Mouse (Mus musculus) liver, embryonic 11.5 days (tissue): Measurements from ENCODE around the gene Rtkn. TPM values are rescaled to one million over a fixed set of nuclear protein-coding genes. Genes with fewer than 3 reads are reported as not detected.
A peak's percentile ranks its signal among the peaks of the same experiment; 100 is the strongest.
"Not testable (repeated sequence)": the region's sequence is repeated elsewhere in the genome, so short reads cannot be mapped to it uniquely, and the experiment has no call there.

Source experiments
- ATAC-seq: fragments of 200-750 bp; cut with Nextera tagmentation; replicated peaks from 2 replicates; pipeline ENCODE4 v1.8.0; 2017; ENCODE audit warnings: moderate number of reproducible peaks, mild to moderate bottlenecking, moderate TSS enrichment, moderate library complexity; ENCODE audit not compliant: low FRiP score
- DNase-seq: peaks from one replicate; pipeline ENCODE4 v3.0.0-alpha.2; 2017; ENCODE audit warnings: low spot score
- H3K27ac ChIP-seq: fragments of 300-500 bp; sonication (generic); 2 replicates; pipeline ENCODE4 v1.5.1; 2014; ENCODE audit warnings: mild to moderate bottlenecking, low read depth, low read length, control low read depth
- H3K27me3 ChIP-seq: fragments of 300-500 bp; sonication (generic); replicated peaks from 2 replicates; pipeline ENCODE4 v1.6.1; 2014; ENCODE audit warnings: low read length, mixed read lengths; ENCODE audit not compliant: control insufficient read depth, insufficient read depth
- H3K36me3 ChIP-seq: fragments of 300-500 bp; sonication (generic); 2 replicates; pipeline ENCODE4 v1.6.1; 2014; ENCODE audit warnings: mild to moderate bottlenecking, low read length, moderate library complexity, mixed read lengths; ENCODE audit not compliant: control insufficient read depth, insufficient read depth
- H3K4me1 ChIP-seq: fragments of 300-500 bp; sonication (generic); replicated peaks from 2 replicates; pipeline ENCODE4 v1.6.1; 2014; ENCODE audit warnings: low read length, mixed read lengths; ENCODE audit not compliant: control insufficient read depth, insufficient read depth
- H3K4me2 ChIP-seq: fragments of 300-500 bp; sonication (generic); 2 replicates; pipeline ENCODE4 v1.6.1; 2014; ENCODE audit warnings: mild to moderate bottlenecking, control low read depth, moderate library complexity
- H3K4me3 ChIP-seq: fragments of 300-500 bp; sonication (generic); 2 replicates; pipeline ENCODE4 v1.5.1; 2014; ENCODE audit warnings: low read depth, low read length, control low read depth
- H3K9ac ChIP-seq: fragments of 300-500 bp; sonication (generic); 2 replicates; pipeline ENCODE4 v1.6.1; 2014; ENCODE audit warnings: low read depth, low read length, control low read depth
- H3K9me3 ChIP-seq: fragments of 300-500 bp; sonication (generic); 2 replicates; pipeline ENCODE4 v1.6.1; 2016; ENCODE audit warnings: low read length, inconsistent platforms, mixed read lengths; ENCODE audit not compliant: control insufficient read depth
- WGBS: fragments of 180-500 bp; shearing (Covaris S2); extraction: QIAGEN DNeasy Blood & Tissue Kit; methylation state at CpG from one replicate; pipeline ENCODE4 v1.1.7; 2014; 5-methylcytosine and 5-hydroxymethylcytosine counted together
- polyA plus RNA-seq: library from polyadenylated mRNA; unstranded; fragments of >200 nt; fragmentation: Nextera tagmentation; extraction: Ambion mirVana; gene quantifications from 2 replicates; pipeline ENCODE4 v1.2.1, GENCODE M21; 2014

Rtkn gene
- polyA plus RNA-seq, 1 experiment from 2014 or later = 15.4 TPM

GRCm38 (mm10) chr6:83155552-83156238 lies 20.4 kb downstream of the Rtkn start:
- DNase-seq (no peak), ATAC-seq (no peak)
- Histone ChIP-seq H3K4me2 (peak overlapping the region; percentile 87), H3K9ac (peak overlapping the region; percentile 52), H3K36me3 (0 out of 2 replicates have a peak, but pooled peaks cover 3% of the 10 kb centered on the region), H3K9me3 (no peaks in the 10 kb centered on the region), H3K4me1 (peaks cover 10% of the 10 kb centered on the region; the same call in 1 of the 2 replicates), H3K27ac (no peak overlapping the region), H3K27me3 (peaks cover 28% of the 10 kb centered on the region), H3K4me3 (peak overlapping the region; percentile 39)
- 12% methylated on average over 23 of the region's 23 CpGs for WGBS

GRCm38 (mm10) chr6:83156259-83156684 lies 21.0 kb downstream of the Rtkn start, which contains the start of the genes Wdr54 and 1700003E16Rik:
Wdr54 (minus strand) TSS chr6:83156397.
1700003E16Rik (plus strand) TSS chr6:83156404.
- 2% methylated on average over 32 of the region's 32 CpGs for WGBS
- Histone ChIP-seq H3K36me3 (0 out of 2 replicates have a peak, but pooled peaks cover 3% of the 10 kb centered on the region), H3K4me1 (peaks cover 8% of the 10 kb centered on the region; the same call in 1 of the 2 replicates), H3K27me3 (peaks cover 33% of the 10 kb centered on the region), H3K27ac (no peak within 1 kb of the TSS), H3K4me2 (peak within 1 kb of the TSS; percentile 87), H3K9ac (peak within 1 kb of the TSS; percentile 52), H3K9me3 (no peaks in the 10 kb centered on the region), H3K4me3 (peak within 1 kb of the TSS; percentile 39)
- ATAC-seq (peak; percentile 68; the same call in 1 of the 2 replicates), DNase-seq (peak; percentile 75)

GRCm38 (mm10) chr6:83159456-83159855 lies 24.2 kb downstream of the Rtkn start:
- H3K9me3 ChIP-seq, H3K36me3 ChIP-seq, H3K4me3 ChIP-seq, H3K4me2 ChIP-seq, DNase-seq, ATAC-seq, H3K9ac ChIP-seq, H3K27ac ChIP-seq: not testable (repeated sequence)
- peaks cover 38% of the 10 kb centered on the region for H3K27me3 ChIP-seq
- 20% methylated on average over 3 of the region's 3 CpGs for WGBS
- peaks cover 10% of the 10 kb centered on the region; the same call in 1 of the 2 replicates for H3K4me1 ChIP-seq

DNA sequence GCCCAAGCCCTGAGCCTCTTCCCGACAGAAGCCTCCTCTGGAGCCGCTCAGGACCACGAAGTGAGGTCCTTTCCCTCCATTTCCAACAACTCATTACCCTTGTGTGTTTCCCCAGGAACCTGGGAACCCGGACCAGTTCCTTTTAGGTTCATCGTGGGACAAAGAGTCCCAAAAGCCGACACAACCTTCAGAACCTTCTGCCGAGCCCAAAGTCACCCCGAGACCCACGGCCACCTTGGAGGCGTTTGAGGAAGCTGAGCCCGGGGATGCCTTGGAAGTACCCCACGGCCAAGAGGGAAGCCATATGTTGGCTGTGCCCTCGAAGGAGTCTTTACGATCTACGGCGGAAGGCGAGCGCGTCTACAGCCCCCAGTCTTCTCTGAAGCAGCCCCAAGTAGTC lies 26.2 kb downstream of the Rtkn start:
- no peak overlapping the region for H3K9ac ChIP-seq
- peaks cover 24% of the 10 kb centered on the region for H3K27me3 ChIP-seq
- ATAC-seq = no peak
- DNase-seq = peak; percentile 45
- no peak overlapping the region for H3K27ac ChIP-seq
- H3K4me3 ChIP-seq = peak overlapping the region; percentile 48
- no peaks in the 10 kb centered on the region for H3K9me3 ChIP-seq
- H3K36me3 ChIP-seq = no peaks in the 10 kb centered on the region
- WGBS = 6% methylated on average over 19 of the region's 19 CpGs
- peak overlapping the region; percentile 77 for H3K4me2 ChIP-seq
- peaks cover 10% of the 10 kb centered on the region for H3K4me1 ChIP-seq

GRCm38 (mm10) chr6:83161921-83162641 lies 26.8 kb downstream of the Rtkn start:
- peak overlapping the region; percentile 48 for H3K4me3 ChIP-seq
- H3K27ac ChIP-seq = no peak overlapping the region
- WGBS = 1% methylated on average over 49 of the region's 49 CpGs
- no peaks in the 10 kb centered on the region for H3K9me3 ChIP-seq
- no peak overlapping the region; the same call in 1 of the 2 replicates for H3K9ac ChIP-seq
- H3K36me3 ChIP-seq = no peaks in the 10 kb centered on the region
- no peak for ATAC-seq
- peak overlapping the region; percentile 77 for H3K4me2 ChIP-seq
- peaks cover 24% of the 10 kb centered on the region for H3K27me3 ChIP-seq
- peaks cover 14% of the 10 kb centered on the region for H3K4me1 ChIP-seq
- DNase-seq = peak; percentile 64

DNA sequence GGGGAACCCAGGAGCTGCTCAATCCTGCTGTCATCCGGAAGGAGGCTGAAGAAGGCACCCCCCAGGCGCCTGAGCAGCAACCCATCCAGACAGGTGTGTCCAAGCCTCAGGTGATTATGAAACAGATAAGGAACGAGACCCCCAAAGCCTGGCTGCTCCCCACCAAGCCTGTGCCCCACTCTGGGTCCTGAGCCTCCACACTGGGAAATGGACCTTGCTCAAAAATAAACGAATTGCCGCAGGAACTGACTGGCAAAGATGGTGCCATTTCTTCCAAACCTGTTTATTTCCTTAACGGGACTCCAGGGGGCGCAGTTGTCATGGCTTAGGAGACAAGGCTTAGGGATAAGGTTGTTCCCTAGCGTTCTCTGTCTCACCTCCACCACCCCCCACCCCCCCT lies 27.4 kb downstream of the Rtkn start:
- peaks cover 15% of the 10 kb centered on the region for H3K4me1 ChIP-seq
- no peaks in the 10 kb centered on the region for H3K36me3 ChIP-seq
- H3K9ac ChIP-seq = no peak overlapping the region
- 3% methylated on average over 8 of the region's 8 CpGs for WGBS
- ATAC-seq = no peak
- peak overlapping the region; percentile 77 for H3K4me2 ChIP-seq
- H3K27ac ChIP-seq = no peak overlapping the region
- peak; percentile 62 for DNase-seq
- no peaks in the 10 kb centered on the region for H3K9me3 ChIP-seq
- peak overlapping the region; percentile 48 for H3K4me3 ChIP-seq
- H3K27me3 ChIP-seq = peaks cover 24% of the 10 kb centered on the region

DNA sequence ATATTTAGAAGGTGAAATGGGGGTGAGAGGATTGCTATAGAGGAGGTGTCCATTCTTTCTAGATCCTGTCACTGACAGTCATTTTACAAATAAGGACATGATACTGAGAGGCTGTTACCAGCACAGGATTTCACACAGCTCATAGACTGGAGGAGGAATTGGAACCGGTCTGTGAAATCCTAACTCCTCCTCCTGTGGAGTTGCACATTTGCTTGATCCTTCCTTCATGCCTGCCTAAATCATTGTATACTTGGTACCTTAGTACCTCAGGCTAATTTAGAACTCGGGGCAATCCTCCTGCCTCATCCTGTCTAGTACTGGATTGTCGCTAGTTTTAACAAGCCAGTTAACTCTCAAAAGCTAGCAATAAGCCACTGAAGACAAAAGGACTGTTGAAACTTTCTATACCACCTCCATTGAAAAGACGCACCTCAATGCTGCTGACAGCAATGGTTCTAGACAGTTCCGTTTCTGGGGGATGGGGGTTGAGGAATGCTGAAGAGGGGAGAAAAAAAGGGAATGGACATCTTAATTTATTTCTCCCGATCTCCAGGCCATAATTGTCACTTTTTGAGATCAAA lies 29.9 kb downstream of the Rtkn start:
- Histone ChIP-seq H3K27me3 (peaks cover 24% of the 10 kb centered on the region), H3K4me3 (peak overlapping the region; percentile 74), H3K9ac (peak overlapping the region; percentile 74), H3K27ac (peak overlapping the region; percentile 19; the same call in 1 of the 2 replicates), H3K4me1 (peaks cover 18% of the 10 kb centered on the region), H3K36me3 (no peaks in the 10 kb centered on the region), H3K4me2 (peak overlapping the region; percentile 87), H3K9me3 (no peaks in the 10 kb centered on the region)
- WGBS = 5% methylated on average over 6 of the region's 6 CpGs
- DNase-seq (no peak), ATAC-seq (peak; percentile 32)

DNA sequence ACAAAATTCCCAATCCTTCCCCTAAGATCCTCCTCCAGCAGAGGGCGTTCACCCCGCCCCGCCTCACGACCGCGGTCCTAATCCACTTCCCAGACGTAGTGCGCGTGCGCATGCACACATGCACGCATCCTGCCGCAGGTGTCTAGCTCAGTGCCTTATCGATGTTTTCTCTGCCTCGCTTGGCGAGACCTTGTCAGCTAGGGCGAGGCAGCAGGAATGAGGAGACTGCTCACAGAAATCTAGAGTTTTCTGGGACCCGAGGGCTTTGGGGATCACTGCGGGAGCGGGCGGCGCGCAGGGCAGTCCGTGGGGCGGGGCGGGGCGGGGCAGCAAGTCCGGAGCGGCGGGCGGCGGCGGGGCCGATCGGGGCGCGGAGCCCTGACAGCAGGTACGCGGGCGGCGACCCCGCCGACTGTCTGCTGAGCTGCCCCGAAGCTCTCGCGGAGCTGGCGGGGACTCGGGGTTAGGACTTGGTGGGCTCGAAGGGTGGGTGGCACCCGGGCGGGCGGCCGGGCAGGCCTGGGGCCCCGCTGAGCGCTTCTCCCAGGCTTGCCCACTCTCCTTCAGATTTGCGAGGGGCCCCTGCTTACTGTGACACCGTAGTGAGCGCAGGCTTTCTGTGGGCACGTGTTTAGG lies 30.5 kb downstream of the Rtkn start, which contains the start of gene Dctn1:
Gene Dctn1 (plus strand): TSS at position 314 of the 636 bp plus-strand sequence.
- WGBS = under 1% methylated on average over 58 of the region's 58 CpGs
- Histone ChIP-seq H3K4me2 (peak within 1 kb of the TSS; percentile 87), H3K4me3 (peak within 1 kb of the TSS; percentile 74), H3K9me3 (no peaks in the 10 kb centered on the region), H3K4me1 (peaks cover 18% of the 10 kb centered on the region), H3K27ac (peak within 1 kb of the TSS; percentile 28), H3K9ac (peak within 1 kb of the TSS; percentile 74), H3K36me3 (no peaks in the 10 kb centered on the region), H3K27me3 (peaks cover 20% of the 10 kb centered on the region)
- peak; percentile 92 for DNase-seq
- ATAC-seq = peak; percentile 86
